Mouse (Mus musculus) kidney, postnatal 25 days (tissue): Measurements from ENCODE around the gene Prkcsh.

Experiments used
- DNase-seq, 2 experiments: peaks; one replicate each; pipeline ENCODE4 v3.0.0; 2021; ENCODE audit warnings: mixed read lengths in 2 of 2

The Prkcsh gene

GRCm38 (mm10) chr9:22049721-22050270 lies 47.2 kb downstream of the Prkcsh start:
- DNase-seq, result no peak

- DNase-seq, result peak; percentile 54 to 76
These were observed 47.8 kb downstream of the Prkcsh start for GRCm38 (mm10) chr9:22050351-22050889.

- DNase-seq, result no peak
These were observed 48.8 kb downstream of the Prkcsh start for GRCm38 (mm10) chr9:22051161-22051957.

GRCm38 (mm10) chr9:22051958-22052254 lies 49.3 kb downstream of the Prkcsh start, which contains the start of gene Elavl3:
Elavl3 (minus strand) TSS chr9:22052023.
- DNase-seq, result peak in 1 of 2 experiments; percentile 50

GRCm38 (mm10) chr9:22053657-22054056 lies 51.1 kb downstream of the Prkcsh start:
- no peak for DNase-seq

GRCm38 (mm10) chr9:22054411-22055076 lies 51.9 kb downstream of the Prkcsh start:
- peak; percentile 85 to 89 for DNase-seq

- peak in 1 of 2 experiments; percentile 41 for DNase-seq
These were observed 53.1 kb downstream of the Prkcsh start for GRCm38 (mm10) chr9:22055713-22056112.

GRCm38 (mm10) chr9:22056303-22056910 lies 53.8 kb downstream of the Prkcsh start:
- DNase-seq, result peak; percentile 70 to 78

GRCm38 (mm10) chr9:22057031-22057517 lies 54.5 kb downstream of the Prkcsh start:
- DNase-seq, result no peak

- no peak for DNase-seq
These were observed 55.4 kb downstream of the Prkcsh start for GRCm38 (mm10) chr9:22058011-22058424.

- DNase-seq, result no peak
These were observed 58.7 kb downstream of the Prkcsh start for GRCm38 (mm10) chr9:22061339-22061738.
